Mouse (Mus musculus) stomach, postnatal 0 days (tissue): ENCODE measurements around the gene Acot2. TPM values are rescaled to one million over a fixed set of nuclear protein-coding genes. Genes with fewer than 3 reads are reported as not detected.

Experiments
- ATAC-seq: fragments of 200-750 bp; cut with Nextera tagmentation; 2 replicates; pipeline ENCODE4 v1.8.0; 2017; ENCODE audit not compliant: low FRiP score, low TSS enrichment
- DNase-seq: peaks from one replicate; pipeline ENCODE4 v3.0.0-alpha.2; 2016; ENCODE audit warnings: low spot score
- H3K27ac ChIP-seq: fragments of 300-500 bp; sonication (generic); replicated peaks from 2 replicates; pipeline ENCODE4 v1.5.1; 2014; ENCODE audit warnings: mild to moderate bottlenecking, control low read depth
- H3K27me3 ChIP-seq: fragments of 300-500 bp; sonication (generic); 2 replicates; pipeline ENCODE4 v1.6.1; 2014; ENCODE audit warnings: low read length; ENCODE audit not compliant: control insufficient read depth, insufficient read depth
- H3K36me3 ChIP-seq: fragments of 300-500 bp; sonication (generic); 2 replicates; pipeline ENCODE4 v1.6.1; 2014; ENCODE audit warnings: low read length, mixed read lengths; ENCODE audit not compliant: control insufficient read depth, insufficient read depth
- H3K4me1 ChIP-seq: fragments of 300-500 bp; sonication (generic); replicated peaks from 2 replicates; pipeline ENCODE4 v1.6.1; 2014; ENCODE audit warnings: antibody characterized with exemption; ENCODE audit not compliant: control insufficient read depth, insufficient read depth
- H3K4me2 ChIP-seq: fragments of 300-500 bp; sonication (generic); replicated peaks from 2 replicates; pipeline ENCODE4 v1.6.1; 2014; ENCODE audit warnings: low read depth, mild to moderate bottlenecking, control low read depth, moderate library complexity
- H3K4me3 ChIP-seq: fragments of 300-500 bp; sonication (generic); 2 replicates; pipeline ENCODE4 v1.5.1; 2014; ENCODE audit warnings: low read depth, low read length, control low read depth
- H3K9ac ChIP-seq: fragments of 300-500 bp; sonication (generic); 2 replicates; pipeline ENCODE4 v1.6.1; 2014; ENCODE audit warnings: mild to moderate bottlenecking, low read length, control low read depth, mixed read lengths
- H3K9me3 ChIP-seq: fragments of 300-500 bp; sonication (generic); 2 replicates; pipeline ENCODE4 v1.6.1; 2016; ENCODE audit warnings: low read length; ENCODE audit not compliant: control insufficient read depth
- CTCF ChIP-seq: IDR thresholded peaks from 2 replicates; pipeline ENCODE4 v1.5.1; 2016; ENCODE audit warnings: antibody characterized with exemption, low read depth, mild to moderate bottlenecking, moderate library complexity
- EP300 ChIP-seq: optimal IDR thresholded peaks from 2 replicates; pipeline ENCODE3; 2016; ENCODE audit warnings: antibody characterized with exemption
- whole genome bisulfite sequencing: fragments of 180-500 bp; shearing (Covaris S2); extraction: QIAGEN DNeasy Blood & Tissue Kit; methylation state at CpG from one replicate; pipeline ENCODE4 v1.1.7; 2014; 5-methylcytosine and 5-hydroxymethylcytosine counted together
- polyA plus RNA-seq: library from polyadenylated mRNA; unstranded; fragments of >200 nt; fragmentation: Nextera tagmentation; extraction: Ambion mirVana; gene quantifications from 2 replicates; pipeline ENCODE4 v1.2.1, GENCODE M21; 2015

Gene Acot2
- polyA plus RNA-seq, 1 experiment from 2014 or later, result 45.6 TPM

DNA sequence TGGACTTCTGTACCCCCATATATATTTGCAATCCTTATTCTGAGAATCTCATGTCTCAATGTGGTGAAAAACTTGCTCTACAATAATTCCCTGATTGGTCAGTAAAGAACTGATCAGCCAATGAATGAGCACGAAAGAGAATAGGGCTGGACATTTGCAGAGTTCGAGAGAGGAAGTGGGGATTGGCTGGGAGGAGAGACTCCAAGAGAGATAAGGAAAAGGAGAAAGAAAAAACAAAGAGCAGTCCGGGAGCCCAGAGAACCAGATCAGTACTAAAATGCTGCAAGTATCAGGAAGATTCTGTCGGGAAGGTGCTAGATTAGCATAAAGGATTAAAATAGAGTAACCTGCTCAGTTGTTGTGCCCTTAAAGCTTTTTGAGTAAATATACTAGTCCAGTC is 38.6 kb upstream of the Acot2 start:
- 69% methylated on average over 4 of the region's 4 CpGs for WGBS
- Histone ChIP-seq H3K27me3 (no peaks in the 10 kb centered on the region), H3K9me3 (no peaks in the 10 kb centered on the region), H3K27ac (no peak overlapping the region), H3K4me1 (peaks cover 2% of the 10 kb centered on the region), H3K4me2 (no peak overlapping the region), H3K4me3 (no peak overlapping the region), H3K36me3 (no peaks in the 10 kb centered on the region), H3K9ac (no peak overlapping the region)
- DNase-seq (no peak), ATAC-seq (no peak)
- TF ChIP-seq EP300 (no peak), CTCF (no peak)

DNA sequence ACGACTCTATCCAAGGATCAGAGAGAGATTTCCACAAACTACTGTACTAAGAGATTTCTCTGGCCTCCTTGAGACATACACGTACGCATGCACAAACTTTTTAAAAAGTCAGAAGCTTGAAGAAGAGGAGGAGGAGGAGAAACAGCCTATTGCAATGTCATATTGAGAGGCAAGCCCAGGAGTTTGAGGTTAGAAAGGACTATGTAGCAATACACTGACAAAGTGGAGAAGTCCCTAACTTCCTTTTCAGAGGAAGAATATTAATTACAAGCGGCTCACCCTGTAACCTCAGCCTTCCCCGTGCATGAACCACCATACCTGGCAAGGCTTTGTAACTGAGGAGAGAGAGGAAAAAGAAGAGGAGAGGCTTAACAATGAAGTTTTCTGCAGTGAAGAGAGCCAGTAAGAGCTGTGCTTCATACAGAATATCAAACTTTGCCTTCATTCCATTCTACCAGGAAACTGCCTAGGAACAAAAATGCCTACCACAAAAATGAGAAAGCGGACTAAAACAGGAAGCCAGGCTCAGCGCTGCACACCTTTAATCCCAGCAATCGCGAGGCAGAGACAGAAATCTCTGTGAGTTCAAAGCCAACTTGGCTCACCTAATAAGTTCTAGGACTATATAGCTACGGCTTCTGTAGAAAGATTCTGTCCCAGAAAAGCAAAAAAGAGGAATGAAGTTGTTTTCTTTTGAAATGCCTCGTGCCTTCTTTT is 37.7 kb upstream of the Acot2 start:
- Histone ChIP-seq H3K4me3 (peak overlapping the region; percentile 79), H3K9ac (peak overlapping the region; percentile 77; the same call in 1 of the 2 replicates), H3K4me2 (peak overlapping the region; percentile 98), H3K27ac (peak overlapping the region; percentile 58; the same call in 1 of the 2 replicates), H3K36me3 (no peaks in the 10 kb centered on the region), H3K9me3 (no peaks in the 10 kb centered on the region), H3K4me1 (peaks cover 2% of the 10 kb centered on the region), H3K27me3 (no peaks in the 10 kb centered on the region)
- ATAC-seq, result no peak
- TF ChIP-seq CTCF, result no peak
- TF ChIP-seq EP300, result no peak
- 27% methylated on average over 11 of the region's 11 CpGs for WGBS
- DNase-seq, result no peak

DNA sequence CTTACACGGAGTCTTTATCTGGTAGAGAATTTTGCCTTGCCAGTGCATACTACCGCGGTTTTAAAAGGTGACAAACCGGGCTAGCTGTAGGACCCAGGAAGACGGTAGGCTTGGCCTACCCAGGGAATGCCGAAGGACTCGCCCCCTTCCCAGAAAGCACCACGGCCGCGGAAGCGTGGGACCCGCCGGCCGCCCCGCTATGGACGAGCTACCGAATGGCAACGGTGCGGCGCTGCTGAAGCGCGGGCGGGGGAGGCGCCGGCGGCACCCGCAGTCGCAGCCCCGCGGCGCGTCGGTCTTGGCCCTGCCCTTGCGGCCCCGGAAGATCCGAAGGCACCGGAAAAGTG is 37.2 kb upstream of the Acot2 start, which contains the start of gene Riox1:
Gene Riox1 (plus strand): TSS at position 116 of the 347 bp plus-strand sequence.
- H3K4me1 ChIP-seq, result peaks cover 2% of the 10 kb centered on the region
- peak within 1 kb of the TSS; percentile 77 for H3K9ac ChIP-seq
- under 1% methylated on average over 37 of the region's 37 CpGs for WGBS
- no peaks in the 10 kb centered on the region for H3K27me3 ChIP-seq
- H3K4me3 ChIP-seq, result peak within 1 kb of the TSS; percentile 79
- TF ChIP-seq CTCF (no peak), EP300 (no peak)
- peak within 1 kb of the TSS; percentile 98 for H3K4me2 ChIP-seq
- ATAC-seq (peak; percentile 92), DNase-seq (peak; percentile 90)
- no peaks in the 10 kb centered on the region for H3K9me3 ChIP-seq
- no peaks in the 10 kb centered on the region for H3K36me3 ChIP-seq
- peak within 1 kb of the TSS; percentile 82 for H3K27ac ChIP-seq

DNA sequence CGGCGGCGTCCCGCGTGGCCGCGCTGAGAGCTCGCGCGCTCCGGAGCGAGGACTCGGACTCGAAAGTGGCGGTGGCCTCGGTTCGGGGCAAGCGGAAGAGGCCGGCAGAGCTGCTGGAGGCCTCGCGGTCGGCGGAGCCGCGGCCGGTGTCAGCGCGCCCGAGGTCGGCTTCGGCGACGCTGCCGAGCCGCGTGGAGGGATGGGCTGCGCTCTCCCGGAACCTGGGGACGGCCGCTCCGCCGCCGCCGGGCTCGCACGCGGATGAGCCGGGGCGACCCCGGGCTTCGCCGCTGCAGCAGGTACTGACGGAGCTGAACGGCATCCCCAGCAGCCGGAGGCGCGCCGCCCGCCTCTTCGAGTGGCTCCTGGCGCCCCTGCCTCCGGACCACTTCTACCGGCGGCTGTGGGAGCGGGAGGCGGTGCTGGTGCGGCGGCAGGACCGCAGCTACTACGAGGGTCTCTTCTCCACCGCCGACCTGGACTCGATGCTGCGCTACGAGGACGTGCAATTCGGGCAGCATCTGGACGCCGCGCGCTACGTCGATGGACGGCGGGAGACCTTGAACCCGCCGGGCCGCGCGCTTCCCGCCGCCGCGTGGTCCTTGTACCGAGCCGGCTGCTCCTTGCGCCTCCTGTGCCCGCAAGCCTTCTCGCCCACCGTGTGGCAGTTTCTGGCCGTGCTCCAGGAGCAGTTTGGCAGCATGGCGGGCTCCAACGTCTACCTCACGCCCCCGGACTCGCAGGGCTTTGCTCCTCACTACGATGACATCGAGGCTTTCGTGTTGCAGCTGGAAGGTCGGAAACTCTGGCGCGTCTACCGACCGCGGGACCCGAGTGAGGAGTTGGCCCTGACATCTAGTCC is 36.6 kb upstream of the Acot2 start:
- TF ChIP-seq CTCF, result no peak
- no peak for TF ChIP-seq EP300
- H3K36me3 ChIP-seq, result no peaks in the 10 kb centered on the region
- H3K9me3 ChIP-seq, result no peaks in the 10 kb centered on the region
- DNase-seq, result no peak
- H3K4me2 ChIP-seq, result peak overlapping the region; percentile 98
- under 1% methylated on average over 88 of the region's 116 CpGs for WGBS
- ATAC-seq, result peak; percentile 50
- peak overlapping the region; percentile 77 for H3K9ac ChIP-seq
- peak overlapping the region; percentile 79 for H3K4me3 ChIP-seq
- no peaks in the 10 kb centered on the region for H3K27me3 ChIP-seq
- peaks cover 2% of the 10 kb centered on the region for H3K4me1 ChIP-seq
- peak overlapping the region; percentile 82 for H3K27ac ChIP-seq

DNA sequence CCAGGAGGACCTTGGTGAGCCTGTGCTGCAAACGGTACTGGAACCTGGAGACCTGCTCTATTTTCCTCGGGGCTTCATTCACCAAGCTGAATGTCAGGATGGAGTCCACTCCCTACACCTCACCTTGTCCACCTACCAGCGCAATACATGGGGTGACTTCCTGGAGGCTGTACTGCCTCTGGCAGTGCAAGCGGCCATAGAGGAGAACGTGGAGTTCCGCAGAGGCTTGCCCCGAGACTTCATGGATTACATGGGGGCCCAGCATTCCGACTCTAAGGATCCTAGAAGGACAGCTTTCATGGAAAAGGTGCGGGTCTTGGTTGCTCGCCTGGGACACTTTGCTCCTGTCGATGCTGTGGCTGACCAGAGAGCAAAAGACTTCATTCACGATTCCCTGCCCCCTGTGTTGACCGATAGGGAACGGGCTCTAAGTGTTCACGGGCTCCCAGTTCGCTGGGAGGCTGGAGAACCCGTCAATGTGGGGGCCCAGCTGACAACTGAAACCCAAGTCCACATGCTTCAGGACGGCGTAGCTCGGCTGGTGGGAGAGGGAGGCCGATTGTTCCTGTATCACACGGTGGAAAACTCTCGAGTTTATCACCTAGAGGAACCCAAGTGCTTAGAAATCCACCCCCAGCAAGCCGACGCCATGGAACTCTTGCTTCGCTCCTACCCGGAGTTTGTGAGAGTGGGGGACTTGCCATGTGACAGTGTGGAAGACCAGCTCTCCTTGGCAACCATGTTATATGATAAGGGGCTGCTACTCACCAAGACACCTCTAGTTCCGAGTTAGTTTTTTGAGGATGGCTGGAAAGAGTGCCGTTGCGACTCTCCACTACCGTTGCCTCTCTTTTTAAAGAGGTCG is 35.7 kb upstream of the Acot2 start:
- H3K4me2 ChIP-seq, result peak overlapping the region; percentile 98
- H3K4me1 ChIP-seq, result peaks cover 2% of the 10 kb centered on the region
- H3K9ac ChIP-seq, result peak overlapping the region; percentile 77
- H3K4me3 ChIP-seq, result peak overlapping the region; percentile 79
- no peaks in the 10 kb centered on the region for H3K9me3 ChIP-seq
- no peak for TF ChIP-seq CTCF
- no peak for TF ChIP-seq EP300
- H3K27ac ChIP-seq, result no peak overlapping the region
- WGBS, result 60% methylated on average over 32 of the region's 32 CpGs
- peak; percentile 25; the same call in 1 of the 2 replicates for ATAC-seq
- DNase-seq, result peak; percentile 48
- H3K36me3 ChIP-seq, result no peaks in the 10 kb centered on the region
- no peaks in the 10 kb centered on the region for H3K27me3 ChIP-seq
